Mouse (Mus musculus) forebrain, embryonic 12.5 days (tissue): Measurements from ENCODE around the gene Slc12a3. TPM values are rescaled to one million over a fixed set of nuclear protein-coding genes. Genes with fewer than 3 reads are reported as not detected.
"Not testable (repeated sequence)": the region's sequence is repeated elsewhere in the genome, so short reads cannot be mapped to it uniquely, and the experiment has no call there.

Experiments used
- ATAC-seq: fragments of 200-750 bp; cut with Nextera tagmentation; 2 replicates; pipeline ENCODE4 v1.8.0; 2017; ENCODE audit warnings: moderate TSS enrichment; ENCODE audit not compliant: low FRiP score
- H3K27ac ChIP-seq: fragments of 300-500 bp; sonication (generic); 2 replicates; pipeline ENCODE4 v1.5.1; 2016; ENCODE audit warnings: mild to moderate bottlenecking
- H3K27me3 ChIP-seq: fragments of 300-500 bp; sonication (generic); 2 replicates; pipeline ENCODE4 v1.6.1; 2016; ENCODE audit warnings: mild to moderate bottlenecking
- H3K36me3 ChIP-seq: fragments of 300-500 bp; sonication (generic); replicated peaks from 2 replicates; pipeline ENCODE4 v1.6.1; 2016; ENCODE audit warnings: mild to moderate bottlenecking
- H3K4me1 ChIP-seq: fragments of 300-500 bp; sonication (generic); 2 replicates; pipeline ENCODE4 v1.6.1; 2016
- H3K4me2 ChIP-seq: fragments of 300-500 bp; sonication (generic); 2 replicates; pipeline ENCODE4 v1.6.1; 2016; ENCODE audit warnings: mild to moderate bottlenecking, moderate library complexity
- H3K4me3 ChIP-seq: fragments of 300-500 bp; sonication (generic); replicated peaks from 2 replicates; pipeline ENCODE4 v1.5.1; 2016; ENCODE audit warnings: mild to moderate bottlenecking
- H3K9ac ChIP-seq: fragments of 300-500 bp; sonication (generic); 2 replicates; pipeline ENCODE4 v1.6.1; 2016; ENCODE audit warnings: mild to moderate bottlenecking
- H3K9me3 ChIP-seq: fragments of 300-500 bp; sonication (generic); 2 replicates; pipeline ENCODE4 v1.6.1; 2016
- WGBS: fragments of 180-500 bp; shearing (Covaris S2); methylation state at CpG from one replicate; pipeline ENCODE4 v1.1.7; 2016; 5-methylcytosine and 5-hydroxymethylcytosine counted together
- microRNA counts: library from miRNA; unstranded; fragments of <30 nt; microRNA quantifications from one replicate; lab custom pipeline; 2017
- microRNA-seq: library from miRNA; unstranded; fragments of <30 nt; microRNA quantifications from one replicate; pipeline ENCODE4, GENCODE M21; 2017
- polyA plus RNA-seq: library from polyadenylated mRNA; unstranded; fragments of >200 nt; fragmentation: Nextera tagmentation; extraction: Ambion mirVana; gene quantifications from 2 replicates; pipeline ENCODE4 v1.2.1, GENCODE M21; 2016

Slc12a3 gene
- polyA plus RNA-seq, 1 experiment from 2014 or later = not detected

DNA sequence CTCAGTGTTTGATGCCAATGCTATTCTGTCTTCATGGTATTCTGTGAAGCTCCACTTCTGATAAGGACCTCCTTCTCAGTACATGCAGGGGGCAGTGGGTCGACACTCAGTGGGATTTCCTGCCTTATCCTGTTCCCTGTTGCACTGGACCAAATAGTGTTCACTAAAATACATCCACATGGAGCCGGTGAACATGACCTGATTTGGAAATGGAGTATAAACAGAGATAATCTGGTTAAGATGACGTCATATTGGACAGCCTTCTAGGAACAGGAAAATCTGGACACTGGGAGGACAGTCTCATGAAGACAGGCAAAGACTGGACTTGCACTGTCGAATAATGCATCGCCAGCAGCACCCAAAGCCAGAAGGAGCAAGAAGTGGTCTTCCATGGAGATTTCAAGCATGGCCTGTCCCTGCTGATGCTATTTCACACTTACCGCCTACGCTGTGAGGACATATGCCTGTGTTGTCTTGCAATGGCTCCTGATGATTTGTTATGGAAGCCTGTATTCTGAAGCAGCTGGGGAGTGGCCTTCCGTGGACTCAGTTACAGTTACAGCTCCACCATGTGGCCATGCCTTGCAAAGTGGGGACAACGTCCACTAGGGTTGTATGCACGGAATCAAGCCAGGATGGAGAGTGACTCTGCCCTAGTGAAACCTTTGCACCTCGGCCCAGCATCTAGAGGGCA, 68.1 kb downstream of the Slc12a3 start:
- Histone ChIP-seq H3K27me3 (no peaks in the 10 kb centered on the region), H3K9me3 (no peaks in the 10 kb centered on the region), H3K36me3 (peaks cover 32% of the 10 kb centered on the region), H3K4me3 (no peak overlapping the region), H3K4me1 (no peaks in the 10 kb centered on the region), H3K9ac (no peak overlapping the region), H3K4me2 (no peak overlapping the region), H3K27ac (no peak overlapping the region)
- 70% methylated on average over 11 of the region's 11 CpGs for WGBS
- no peak for ATAC-seq

DNA sequence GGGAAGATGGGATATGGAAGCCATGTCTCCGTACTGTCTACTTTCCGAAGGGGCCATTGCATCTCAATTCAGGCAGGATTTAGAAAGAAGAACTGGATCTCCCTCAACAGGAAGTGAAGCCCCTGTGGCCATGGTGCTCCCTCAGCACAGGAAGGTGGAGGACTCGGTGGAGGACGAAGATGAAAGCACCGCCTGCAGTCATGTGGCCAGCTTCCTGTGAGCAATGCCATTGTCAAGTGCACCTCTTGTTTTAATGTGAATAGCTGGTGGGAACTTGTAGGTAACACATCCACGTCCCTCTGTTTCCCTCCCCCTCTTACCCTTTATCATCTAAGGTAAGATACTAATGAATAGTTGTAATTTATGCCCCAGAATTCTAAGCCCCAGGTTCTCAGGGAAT, 69.6 kb downstream of the Slc12a3 start:
- no peaks in the 10 kb centered on the region for H3K4me1 ChIP-seq
- H3K27me3 ChIP-seq = no peaks in the 10 kb centered on the region
- 86% methylated on average over 6 of the region's 6 CpGs for WGBS
- H3K9me3 ChIP-seq = no peaks in the 10 kb centered on the region
- H3K4me2 ChIP-seq = no peak overlapping the region
- no peak for ATAC-seq
- H3K36me3 ChIP-seq = peaks cover 22% of the 10 kb centered on the region
- H3K9ac ChIP-seq = no peak overlapping the region
- H3K4me3 ChIP-seq = no peak overlapping the region
- no peak overlapping the region for H3K27ac ChIP-seq

DNA sequence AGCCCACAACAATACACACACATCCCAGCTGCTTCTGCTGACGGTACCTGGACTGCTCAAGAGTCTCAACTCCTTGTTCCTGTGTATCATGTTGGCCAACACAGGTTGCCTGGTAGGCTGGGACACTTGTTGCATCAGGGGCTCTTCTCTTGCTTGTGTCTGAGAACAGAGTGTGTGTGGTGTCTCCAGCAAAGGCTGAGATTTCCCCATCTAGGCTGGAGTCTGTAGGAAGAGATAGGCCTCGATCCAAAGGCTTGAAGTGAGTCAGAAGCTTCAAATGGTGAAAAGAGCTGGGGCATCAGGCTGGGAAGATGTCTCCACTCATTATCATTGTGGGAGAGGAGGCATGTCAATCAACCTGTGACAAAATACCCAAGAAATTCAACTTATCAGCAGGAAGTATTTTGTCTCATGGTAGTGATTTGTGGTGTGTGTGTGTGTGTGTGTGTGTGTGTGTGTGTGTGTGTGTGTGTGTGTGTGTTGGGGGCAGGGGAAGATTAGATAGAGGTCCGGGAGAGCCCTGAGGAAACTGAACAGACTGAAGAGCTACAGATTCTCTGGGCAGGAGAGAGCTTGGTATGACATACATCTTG, 70.5 kb downstream of the Slc12a3 start:
- Histone ChIP-seq H3K4me3 (no peak overlapping the region), H3K9me3 (no peaks in the 10 kb centered on the region), H3K27me3 (no peaks in the 10 kb centered on the region), H3K27ac (no peak overlapping the region), H3K9ac (no peak overlapping the region), H3K4me1 (no peaks in the 10 kb centered on the region), H3K4me2 (no peak overlapping the region), H3K36me3 (peaks cover 13% of the 10 kb centered on the region)
- ATAC-seq = no peak
- WGBS = 79% methylated on average over 3 of the region's 3 CpGs

DNA sequence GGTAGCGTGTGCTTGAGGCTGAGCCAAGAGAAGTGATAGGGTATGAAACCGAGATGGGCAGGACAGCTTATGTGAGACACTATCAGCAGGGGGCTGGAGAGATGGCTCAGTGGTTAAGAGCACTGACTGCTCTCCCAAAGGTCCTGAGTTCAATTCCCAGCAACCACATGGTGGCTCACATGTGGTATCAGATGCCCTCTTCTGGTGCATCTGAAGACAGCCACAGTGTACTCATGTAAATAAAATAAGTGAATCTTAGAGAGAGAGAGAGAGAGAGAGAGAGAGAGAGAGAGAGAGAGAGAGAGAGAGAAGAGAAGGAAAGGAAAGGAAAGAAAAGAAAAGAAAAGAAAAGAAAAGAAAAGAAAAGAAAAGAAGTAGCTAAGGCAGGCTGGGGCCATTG, 71.0 kb downstream of the Slc12a3 start:
- 75% methylated on average over 2 of the region's 2 CpGs for WGBS
- H3K36me3 ChIP-seq, H3K9me3 ChIP-seq, H3K27ac ChIP-seq, H3K4me3 ChIP-seq, H3K4me1 ChIP-seq, H3K27me3 ChIP-seq, H3K9ac ChIP-seq, ATAC-seq, H3K4me2 ChIP-seq: not testable (repeated sequence)

DNA sequence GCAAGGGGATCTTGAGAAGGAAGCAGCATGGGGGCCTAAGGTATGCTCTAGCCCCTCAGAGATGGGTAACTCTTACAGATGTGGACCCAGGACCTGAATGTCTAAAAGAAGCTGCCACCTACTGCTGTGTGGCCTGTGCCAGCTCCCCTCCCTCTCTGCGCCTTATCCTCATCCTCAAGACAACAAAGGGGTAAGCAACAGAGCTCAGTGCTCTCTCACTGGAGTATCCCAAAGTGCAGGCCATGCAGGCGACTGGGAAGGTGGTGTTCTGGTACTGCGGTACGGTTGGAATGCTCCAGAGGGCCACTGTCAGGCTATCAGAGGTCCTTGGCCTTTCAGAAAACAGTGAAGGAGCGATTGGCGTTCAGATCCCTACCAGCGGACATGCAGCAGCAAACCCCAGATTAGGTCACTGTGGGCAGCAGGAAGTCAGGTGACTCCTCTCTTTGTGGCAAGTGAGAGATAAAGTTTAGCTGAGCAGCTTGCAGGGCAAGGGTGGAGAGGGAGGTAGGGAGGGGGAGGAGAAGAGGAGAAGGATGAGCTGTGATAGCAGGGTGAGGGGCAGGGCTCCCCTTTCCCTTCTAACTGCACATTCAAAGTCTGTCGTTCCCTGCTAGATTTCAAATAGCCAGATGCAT, 79.6 kb downstream of the Slc12a3 start:
- H3K9me3 ChIP-seq = no peaks in the 10 kb centered on the region
- H3K9ac ChIP-seq = no peak overlapping the region
- WGBS = 62% methylated on average over 8 of the region's 8 CpGs
- H3K4me2 ChIP-seq = no peak overlapping the region
- ATAC-seq = no peak
- no peaks in the 10 kb centered on the region for H3K27me3 ChIP-seq
- H3K4me3 ChIP-seq = no peak overlapping the region
- H3K4me1 ChIP-seq = no peaks in the 10 kb centered on the region
- H3K27ac ChIP-seq = no peak overlapping the region
- H3K36me3 ChIP-seq = no peaks in the 10 kb centered on the region

DNA sequence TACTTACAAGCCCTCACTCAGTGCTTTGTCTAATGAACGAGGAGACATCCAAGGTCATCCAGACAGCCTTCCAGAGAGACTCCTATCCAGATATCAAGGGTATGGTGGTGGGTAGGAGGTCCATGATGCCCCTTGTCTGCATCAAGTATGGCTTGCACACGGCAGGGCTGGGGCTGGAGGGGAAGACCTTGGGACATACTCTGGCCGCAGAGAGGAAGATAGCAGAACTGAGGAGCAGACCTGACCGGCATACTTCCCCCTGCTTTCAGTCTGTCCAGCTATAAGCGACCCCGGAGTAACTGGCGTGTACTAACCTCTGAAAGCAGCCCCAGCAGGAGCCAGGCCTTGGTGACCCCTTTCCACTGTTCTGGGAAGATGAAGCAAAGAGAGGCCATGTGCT, 80.5 kb downstream of the Slc12a3 start:
- no peaks in the 10 kb centered on the region for H3K9me3 ChIP-seq
- no peak overlapping the region for H3K9ac ChIP-seq
- no peak overlapping the region for H3K27ac ChIP-seq
- no peak for ATAC-seq
- no peaks in the 10 kb centered on the region for H3K36me3 ChIP-seq
- H3K27me3 ChIP-seq = no peaks in the 10 kb centered on the region
- no peak overlapping the region for H3K4me2 ChIP-seq
- WGBS = 89% methylated on average over 7 of the region's 7 CpGs
- H3K4me3 ChIP-seq = no peak overlapping the region
- no peaks in the 10 kb centered on the region for H3K4me1 ChIP-seq

DNA sequence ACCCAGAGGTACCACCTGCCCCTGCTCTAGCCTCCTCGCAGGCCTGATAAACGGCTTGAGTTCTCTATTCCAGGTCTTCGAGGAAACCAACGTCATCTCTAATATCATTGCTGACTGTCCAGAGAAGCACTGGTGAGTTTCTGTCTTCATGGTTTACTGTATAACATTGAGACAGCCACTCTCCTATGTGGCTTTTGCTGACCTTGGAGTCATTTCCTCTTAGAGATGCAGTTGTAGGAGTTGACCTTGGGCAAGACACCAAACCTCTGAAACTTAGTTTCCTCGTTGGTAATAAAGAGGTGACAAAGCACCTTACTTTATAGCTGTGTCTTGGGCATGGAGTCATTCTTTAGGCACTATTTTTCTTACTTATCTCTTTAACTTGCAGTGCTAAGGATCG, 83.5 kb downstream of the Slc12a3 start:
- no peaks in the 10 kb centered on the region for H3K27me3 ChIP-seq
- no peaks in the 10 kb centered on the region for H3K9me3 ChIP-seq
- 89% methylated on average over 6 of the region's 6 CpGs for WGBS
- H3K27ac ChIP-seq = no peak overlapping the region
- H3K4me2 ChIP-seq = no peak overlapping the region
- no peak for ATAC-seq
- H3K4me1 ChIP-seq = no peaks in the 10 kb centered on the region
- H3K4me3 ChIP-seq = no peak overlapping the region
- no peaks in the 10 kb centered on the region for H3K36me3 ChIP-seq
- H3K9ac ChIP-seq = no peak overlapping the region

DNA sequence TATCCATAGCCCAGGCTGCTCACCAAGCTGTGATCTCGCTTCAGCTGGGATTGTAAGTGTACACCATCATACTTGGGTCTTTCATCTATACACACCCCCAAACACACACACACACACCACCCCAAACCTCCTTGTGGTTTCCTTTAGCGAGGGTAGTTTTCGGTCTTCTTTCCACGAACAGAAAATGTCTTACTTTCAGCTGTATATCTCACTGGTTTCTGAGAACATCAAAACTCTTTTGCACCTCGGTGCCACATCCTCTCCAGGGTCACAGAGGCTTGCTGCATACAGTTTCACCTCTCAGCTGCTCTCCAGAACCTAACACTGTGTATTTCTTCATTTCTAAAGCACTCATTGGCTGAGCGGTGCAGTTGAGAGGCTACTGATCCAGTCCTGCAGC, 84.5 kb downstream of the Slc12a3 start:
- 90% methylated on average over 6 of the region's 6 CpGs for WGBS
- Histone ChIP-seq H3K4me3 (no peak overlapping the region), H3K9me3 (no peaks in the 10 kb centered on the region), H3K27me3 (no peaks in the 10 kb centered on the region), H3K4me2 (no peak overlapping the region), H3K9ac (no peak overlapping the region), H3K27ac (no peak overlapping the region), H3K36me3 (no peaks in the 10 kb centered on the region), H3K4me1 (no peaks in the 10 kb centered on the region)
- no peak for ATAC-seq

DNA sequence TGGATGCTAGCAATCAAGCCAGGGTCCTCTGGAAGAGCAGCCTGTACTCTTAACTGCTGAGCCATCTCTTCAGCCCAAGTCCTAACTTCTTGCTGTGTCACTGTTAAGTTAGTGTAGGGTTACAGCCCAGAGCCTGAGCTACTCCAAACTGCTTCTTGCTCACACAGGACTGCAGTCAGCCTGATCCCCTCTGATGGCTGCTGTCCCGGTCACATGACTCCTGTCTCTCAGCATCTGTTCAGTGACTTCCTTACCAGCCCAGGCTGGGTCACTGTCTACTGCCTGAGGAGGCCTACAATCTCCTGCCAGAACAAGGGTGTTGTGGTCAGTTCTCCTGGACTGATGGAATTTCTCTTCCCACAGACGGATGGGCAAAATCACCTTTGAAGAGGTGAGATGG, 86.2 kb downstream of the Slc12a3 start:
- 75% methylated on average over 2 of the region's 2 CpGs for WGBS
- no peaks in the 10 kb centered on the region for H3K36me3 ChIP-seq

More for the DNA sequence above, 86.2 kb downstream of the Slc12a3 start:
- H3K4me3 ChIP-seq = no peak overlapping the region
- H3K9ac ChIP-seq = no peak overlapping the region
- no peak overlapping the region for H3K27ac ChIP-seq
- no peak overlapping the region for H3K4me2 ChIP-seq
- no peaks in the 10 kb centered on the region for H3K9me3 ChIP-seq
- H3K4me1 ChIP-seq = no peaks in the 10 kb centered on the region
- H3K27me3 ChIP-seq = no peaks in the 10 kb centered on the region
- ATAC-seq = no peak

MicroRNA genes within 50 kb of the gene (microRNA counts, 519-probe panel; counts per million panel counts)
- 4,554 counts per million, percentile 58 among the panel's probes with 10 or more counts for microRNA mmu-miR-138 (lab: Ali Mortazavi, UCI)

Small RNA genes within 50 kb of the gene (microRNA-seq; reads per million reads assigned to microRNA genes)
- 231 reads per million, percentile 60 among the genes with 10 or more reads in this experiment for gene Mir138-2

Other genes starting within 250 kb of the Slc12a3 start
- gene Bbs2, start 230.3 kb upstream of the Slc12a3 start, polyA plus RNA-seq = 18.1 and 23.4 TPM in 2 replicates
- not detected in 2 replicates for gene Mt4, start 192.0 kb upstream of the Slc12a3 start, polyA plus RNA-seq
- 82.2 and 103 TPM in 2 replicates for gene Mt3, start 176.6 kb upstream of the Slc12a3 start, polyA plus RNA-seq
- gene Mt2, start 156.5 kb upstream of the Slc12a3 start, polyA plus RNA-seq = 34.1 and 35.0 TPM in 2 replicates
- 64.4 and 76.2 TPM in 2 replicates for gene Mt1, start 150.1 kb upstream of the Slc12a3 start, polyA plus RNA-seq
- gene Nup93, start 114.6 kb upstream of the Slc12a3 start, polyA plus RNA-seq = 110 and 121 TPM in 2 replicates
- 52.0 and 58.0 TPM in 2 replicates for gene Herpud1, start 57.2 kb downstream of the Slc12a3 start, polyA plus RNA-seq
- gene Nlrc5, start 105.2 kb downstream of the Slc12a3 start, polyA plus RNA-seq = 0.12 and 0.13 TPM in 2 replicates
- gene Cpne2, start 203.8 kb downstream of the Slc12a3 start, polyA plus RNA-seq = 18.2 and 18.5 TPM in 2 replicates